Mouse (Mus musculus) CH12.LX (cell line): ENCODE data around the gene Igfals.

ENCODE experiments used
- CTCF ChIP-seq, 2 experiments: IDR thresholded peaks in 1 of 2; conservative IDR thresholded peaks in 1 of 2; 2 replicates each; pipeline ENCODE4 v1.5.1; 2011 to 2012; ENCODE audit warnings: low read depth in 2 of 2, low read length in 2 of 2, improper control_type of control experiment in 1 of 2, inconsistent platforms in 1 of 2, mild to moderate bottlenecking in 1 of 2, moderate library complexity in 1 of 2
- JUND ChIP-seq: conservative IDR thresholded peaks from 2 replicates; pipeline ENCODE4 v1.6.1; 2011; ENCODE audit warnings: low read depth, low read length, improper control_type of control experiment
- MAFK ChIP-seq: IDR thresholded peaks from 2 replicates; pipeline ENCODE4 v1.6.1; 2011; ENCODE audit warnings: low read length, improper control_type of control experiment; ENCODE audit not compliant: insufficient replicate concordance
- NELFE ChIP-seq: IDR thresholded peaks from 2 replicates; pipeline ENCODE4 v1.6.1; 2011; ENCODE audit warnings: low read depth, low read length, improper control_type of control experiment
- POLR2A ChIP-seq: IDR thresholded peaks from 2 replicates; pipeline ENCODE4 v1.6.1; 2011; ENCODE audit warnings: low read depth, mild to moderate bottlenecking, improper control_type of control experiment, low read length
- POLR2AphosphoS2 ChIP-seq: IDR thresholded peaks from 2 replicates; pipeline ENCODE4 v1.6.1; 2011; ENCODE audit warnings: low read depth, low read length, improper control_type of control experiment
- RAD21 ChIP-seq: IDR thresholded peaks from 2 replicates; pipeline ENCODE4 v1.6.1; 2011; ENCODE audit warnings: low read depth, mild to moderate bottlenecking, low read length, improper control_type of control experiment, moderate library complexity
- USF2 ChIP-seq: conservative IDR thresholded peaks from 2 replicates; pipeline ENCODE4 v1.6.1; 2011; ENCODE audit warnings: low read depth, low read length, improper control_type of control experiment

DNA sequence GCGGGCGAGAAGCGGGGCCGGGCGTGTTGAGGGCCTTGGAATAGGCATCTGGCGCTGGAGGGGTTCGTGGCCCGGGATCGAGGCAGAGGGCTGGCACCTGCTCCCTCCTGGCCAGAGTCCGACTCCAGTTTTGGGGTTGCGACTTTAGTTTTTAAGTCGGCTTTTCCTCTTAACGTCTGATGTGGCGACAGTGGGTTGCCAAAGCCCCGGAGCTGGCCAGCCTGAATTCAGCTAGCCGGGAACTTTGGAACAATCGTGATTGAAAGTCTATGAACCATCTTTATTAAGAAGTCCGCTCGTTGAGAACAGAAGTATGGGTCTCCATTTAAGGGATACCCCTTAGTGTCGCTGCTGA is 15.0 kb upstream of the Igfals start:
- TF ChIP-seq JUND (no peak), CTCF (conservative IDR thresholded peaks at IDR 0.05 in 1 of 2, IDR thresholded peaks at IDR 0.05 in 1 of 2; ENCODE audit: low read depth in 2 of 2, low read length in 2 of 2) (peak in 1 of 2 experiments; percentile 13; a peak in 1 of 4 replicates), RAD21 (no peak), POLR2AphosphoS2 (no peak), NELFE (no peak), MAFK (no peak), USF2 (no peak), POLR2A (no peak)
